Mouse (Mus musculus): ENCODE measurements around the gene 9930022D16Rik. TPM values are rescaled to one million over a fixed set of nuclear protein-coding genes. Genes with fewer than 3 reads are reported as not detected.

The 9930022D16Rik gene
- polyA plus RNA-seq, 2 experiments from 2014 or later: 0.17 to 0.40 TPM

GRCm38 (mm10) chr11:109456261-109456660 lies 42.5 kb downstream of the 9930022D16Rik start:
- ATAC-seq: no peak

- ATAC-seq: no peak
These were observed 44.4 kb downstream of the 9930022D16Rik start for GRCm38 (mm10) chr11:109458165-109458564.

- ATAC-seq: no peak
These were observed 46.9 kb downstream of the 9930022D16Rik start for GRCm38 (mm10) chr11:109460586-109460985.

GRCm38 (mm10) chr11:109465068-109465467 lies 51.4 kb downstream of the 9930022D16Rik start:
- ATAC-seq: no peak

- no peak for ATAC-seq
These were observed 53.3 kb downstream of the 9930022D16Rik start for GRCm38 (mm10) chr11:109466987-109467386.

GRCm38 (mm10) chr11:109468133-109468532 lies 54.4 kb downstream of the 9930022D16Rik start:
- ATAC-seq: no peak

Other genes starting within 250 kb of the 9930022D16Rik start
- 1 to 10 TPM; 3.3 to 5.5 TPM for gene Rgs9, start 115.8 kb upstream of the 9930022D16Rik start, polyA plus RNA-seq (2017; shearing (Covaris generic))
- 10 to 100 TPM; 56.6 to 64.4 TPM for gene Gna13, start 51.1 kb upstream of the 9930022D16Rik start, polyA plus RNA-seq (2017; shearing (Covaris generic))
- gene Amz2, start 12.0 kb downstream of the 9930022D16Rik start, polyA plus RNA-seq (2017; shearing (Covaris generic)): 10 to 100 TPM; 39.6 to 51.6 TPM
- gene Arsg, start 59.5 kb downstream of the 9930022D16Rik start, polyA plus RNA-seq (2017; shearing (Covaris generic)): 1 to 10 TPM; 4.5 to 5.5 TPM
- gene Slc16a6, start 59.7 kb downstream of the 9930022D16Rik start, polyA plus RNA-seq (2017; shearing (Covaris generic)): 10 to 100 TPM; 21.1 to 24.9 TPM
- gene Wipi1, start 198.1 kb downstream of the 9930022D16Rik start, polyA plus RNA-seq (2017; shearing (Covaris generic)): under 1 TPM in 1 of 2 experiments, not detected in 1; 0.29 TPM
- gene Prkar1a, start 235.5 kb downstream of the 9930022D16Rik start, polyA plus RNA-seq (2017; shearing (Covaris generic)): 100 to 1,000 TPM; 491 to 502 TPM